Mouse (Mus musculus): ENCODE data around the gene Hes1.

GRCm38 (mm10) chr16:30020124-30020523 lies 44.1 kb upstream of the Hes1 start:
- no peak for TF ChIP-seq TAL1 (IDR thresholded peaks at IDR 0.05; ENCODE audit: low read length)
- no peak for TF ChIP-seq GATA1 (IDR thresholded peaks at IDR 0.05; ENCODE audit: low read length)

Data from erythroblast, embryonic 14.5 days (primary cell).